Mouse (Mus musculus) spleen, adult 10 weeks (tissue): ENCODE measurements around the gene Slc12a9. TPM values are rescaled to one million over a fixed set of nuclear protein-coding genes. Genes with fewer than 3 reads are reported as not detected.

ENCODE experiments used
- polyA plus RNA-seq: library from polyadenylated mRNA; stranded (reverse); fragments of 350-450 nt; fragmentation: Illumina TruSeq; extraction: RNeasy Lipid Tissue Mini Kit (QIAGEN cat#74804); gene quantifications from one replicate; pipeline ENCODE4 v1.2.3, GENCODE M21; 2015; ENCODE audit warnings: low replicate concordance; ENCODE audit not compliant: insufficient read depth

Slc12a9 gene
- polyA plus RNA-seq = 9.0 TPM

GRCm38 (mm10) chr5:137333512-137334174 is at the start of gene Slc12a9:
Gene Slc12a9 (minus strand): TSS chr5:137333597.

DNA sequence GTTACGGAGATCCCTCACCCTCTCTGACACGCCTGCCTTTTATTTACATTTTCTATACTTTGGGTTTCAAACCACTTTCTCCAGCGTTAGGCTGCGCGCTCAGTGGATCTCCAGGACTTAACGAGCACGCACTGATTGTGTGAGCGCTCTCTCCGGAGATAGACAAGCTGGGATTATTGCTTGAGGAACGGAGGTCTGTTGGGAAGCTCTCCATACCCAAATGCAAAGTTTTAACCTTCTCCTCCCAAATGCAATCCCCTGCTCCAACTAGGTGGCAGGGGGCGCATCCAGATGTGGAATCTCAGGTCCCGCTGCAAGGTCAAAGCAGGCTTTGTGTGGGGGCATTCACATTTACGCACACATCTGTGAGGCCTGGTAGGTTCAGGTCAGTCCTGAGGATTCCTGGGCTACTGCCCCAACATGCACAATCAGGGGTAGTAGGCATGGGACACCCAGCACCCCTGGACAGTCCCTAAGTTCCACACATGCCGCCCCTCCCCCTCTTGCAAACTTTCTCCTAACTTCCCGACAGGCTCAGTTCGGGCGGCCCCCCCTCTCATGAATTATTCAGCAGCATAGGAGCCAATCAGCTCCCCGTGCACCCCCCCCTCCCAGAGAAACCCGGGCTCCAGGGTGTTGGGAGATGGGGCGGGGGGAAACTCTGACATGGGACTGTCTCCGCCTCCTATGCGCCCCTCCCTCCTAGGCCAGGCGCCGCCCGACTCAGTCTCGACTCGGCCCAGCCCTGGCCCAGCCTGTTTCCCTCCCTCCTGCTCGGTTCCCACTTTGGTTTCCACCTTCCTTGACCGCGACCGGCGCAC is 16.2 kb upstream of the Slc12a9 start, which contains the start of gene Ephb4:
Gene Ephb4 (plus strand): TSS at position 726 of the 821 bp plus-strand sequence.

DNA sequence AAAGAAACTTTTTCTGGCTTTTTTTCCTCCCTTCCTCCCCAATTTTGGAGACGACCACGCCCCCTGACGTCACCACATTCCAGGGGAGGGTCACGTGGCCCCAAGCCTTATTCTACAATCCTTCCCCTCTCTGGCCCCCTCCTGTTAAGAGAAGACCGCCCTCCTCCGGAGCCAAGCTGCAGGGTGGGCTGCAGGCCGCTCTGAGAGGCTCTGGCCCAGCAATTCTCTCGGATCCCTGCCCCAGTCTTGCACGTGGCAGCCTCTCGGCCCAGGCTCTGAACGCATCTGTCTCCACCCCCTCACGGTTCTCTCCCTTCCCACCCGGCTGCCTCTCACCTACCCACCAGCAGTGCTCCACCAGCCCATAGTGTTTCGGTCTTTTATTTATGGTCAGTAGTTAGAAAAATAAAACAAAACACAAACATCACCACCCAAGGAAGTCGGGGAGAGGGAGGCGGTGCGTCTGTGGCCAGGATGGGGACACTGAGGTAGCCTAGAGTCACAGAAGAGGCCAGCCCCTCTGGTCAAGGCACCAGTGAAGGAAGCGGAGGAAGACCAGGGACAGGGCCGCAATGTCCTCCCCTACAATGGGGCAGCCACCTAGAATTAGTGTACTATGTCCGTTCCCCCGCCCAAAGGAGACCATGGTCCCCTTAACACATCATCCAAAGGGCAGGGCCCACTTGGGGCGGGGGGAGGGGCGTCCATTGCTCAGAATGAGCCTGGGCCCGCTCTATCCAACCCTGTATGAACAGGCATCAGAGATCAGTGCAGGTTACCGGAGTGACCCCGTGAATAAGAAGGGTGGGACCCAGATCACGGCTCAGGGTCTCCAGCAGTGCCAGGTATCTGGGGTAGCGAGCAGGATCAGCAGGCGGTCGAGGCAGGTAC is 19.0 kb downstream of the Slc12a9 start, which contains the start of gene Trip6:
Gene Trip6 (minus strand): TSS at position 212 of the 891 bp plus-strand sequence.

GRCm38 (mm10) chr5:137307071-137307912 is 26.1 kb downstream of the Slc12a9 start, which contains the start of gene Srrt:
Gene Srrt (minus strand): TSS chr5:137307674.

DNA sequence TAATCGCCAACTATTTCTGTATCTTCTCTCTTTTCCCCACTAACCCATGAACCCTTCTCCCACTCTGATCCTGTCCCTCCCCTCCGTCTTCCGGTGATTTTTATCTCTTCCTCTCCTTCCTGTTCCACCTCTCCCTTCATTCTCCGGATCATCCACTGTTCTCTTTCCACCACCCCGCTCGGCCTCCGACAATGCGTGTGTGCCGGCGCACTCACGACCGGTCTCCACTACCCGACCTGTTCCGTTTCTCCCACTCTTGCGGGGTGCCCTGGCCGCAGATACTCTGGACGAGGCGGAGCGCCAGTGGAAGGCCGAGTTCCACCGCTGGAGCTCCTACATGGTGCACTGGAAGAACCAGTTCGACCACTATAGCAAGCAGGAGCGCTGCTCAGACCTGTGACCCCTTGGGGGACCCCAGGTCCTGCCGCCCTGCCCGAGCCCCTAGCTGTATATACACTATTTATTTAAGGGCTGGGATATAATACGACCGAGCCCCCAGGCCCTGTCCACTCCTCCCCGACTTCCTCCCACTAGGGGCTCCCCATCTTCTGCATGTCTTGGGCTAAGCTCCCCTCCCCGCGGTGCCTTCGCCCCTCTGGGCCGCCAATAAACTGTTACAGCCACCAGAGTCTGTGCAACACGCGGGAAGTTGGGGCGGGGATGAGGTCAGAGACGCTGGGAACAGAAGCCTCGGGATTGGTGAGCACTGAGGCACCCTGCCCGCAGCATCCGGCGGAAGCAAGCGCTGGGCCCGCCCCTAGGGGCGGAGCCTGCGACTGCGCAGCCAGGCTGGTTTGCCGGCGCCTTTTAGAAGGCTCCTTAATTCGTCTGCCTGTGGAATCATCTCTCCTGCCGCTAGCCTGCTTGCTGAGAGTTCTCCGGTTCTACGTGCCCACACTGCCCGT is 39.3 kb downstream of the Slc12a9 start, which contains the start of gene Ufsp1:
Gene Ufsp1 (plus strand): TSS at position 791 of the 905 bp plus-strand sequence.

GRCm38 (mm10) chr5:137287032-137287952 is 46.1 kb downstream of the Slc12a9 start, which contains the start of gene Ache:
Gene Ache (plus strand): TSS chr5:137287519.

Other genes starting within 250 kb of the Slc12a9 start
- gene Trim56, start 217.4 kb downstream of the Slc12a9 start, polyA plus RNA-seq = 57.0 TPM
- gene Muc3, start 184.3 kb downstream of the Slc12a9 start, polyA plus RNA-seq = not detected
- gene Muc3a, start 121.2 kb downstream of the Slc12a9 start, polyA plus RNA-seq = 4.1 TPM
- gene Ache, start 46.1 kb downstream of the Slc12a9 start, polyA plus RNA-seq = 2.4 TPM
- gene Ufsp1, start 39.0 kb downstream of the Slc12a9 start, polyA plus RNA-seq = 3.4 TPM
- gene Srrt, start 25.9 kb downstream of the Slc12a9 start, polyA plus RNA-seq = 287 TPM
- 3.0 TPM for gene Trip6, start 19.2 kb downstream of the Slc12a9 start, polyA plus RNA-seq
- 6.1 TPM for gene Ephb4, start 16.5 kb upstream of the Slc12a9 start, polyA plus RNA-seq
- gene Zan, start 143.5 kb upstream of the Slc12a9 start, polyA plus RNA-seq = not detected
- gene Pop7, start 168.9 kb upstream of the Slc12a9 start, polyA plus RNA-seq = 5.8 TPM
- 17.4 TPM for gene Gigyf1, start 185.0 kb upstream of the Slc12a9 start, polyA plus RNA-seq
- gene Epo, start 199.6 kb upstream of the Slc12a9 start, polyA plus RNA-seq = not detected
- gene Gnb2, start 199.9 kb upstream of the Slc12a9 start, polyA plus RNA-seq = 75.7 TPM
- gene Actl6b, start 219.9 kb upstream of the Slc12a9 start, polyA plus RNA-seq = not detected
- 0.90 TPM for gene Tfr2, start 236.2 kb upstream of the Slc12a9 start, polyA plus RNA-seq